8 mouse cellular contexts compared by ENCODE assay signal in genomic region chr2:170185137-170185837, GRCm38 (mm10). TPM values are rescaled to one million over a fixed set of nuclear protein-coding genes. Genes with fewer than 3 reads are reported as not detected.
DNase-seq lines count a peak whose midpoint lies in the region; ATAC-seq and TF ChIP-seq lines count a peak whose summit lies in the region.

No protein-coding gene starts in this region.

- 59% methylated on average over 4 of the region's 4 CpGs for WGBS in heart, embryonic 13.5 days
- WGBS in hindbrain, embryonic 12.5 days: 67% methylated on average over 4 of the region's 4 CpGs
- WGBS in midbrain, embryonic 10.5 days: 75% methylated on average over 4 of the region's 4 CpGs

- peak overlapping the region; percentile 76 for H3K4me2 ChIP-seq in heart, embryonic 13.5 days
- H3K4me2 ChIP-seq in hindbrain, embryonic 12.5 days (replicated peaks): peak overlapping the region; percentile 68

- TF ChIP-seq CTCF in G1E (IDR thresholded peaks at IDR 0.05; ENCODE audit: low read depth, low read length): no peak

- no peaks in the 10 kb centered on the region for H3K27me3 ChIP-seq in heart, embryonic 13.5 days (replicated peaks)
- no peaks in the 10 kb centered on the region for H3K27me3 ChIP-seq in G1E (ENCODE audit: insufficient read depth, low read length)
- no peaks in the 10 kb centered on the region for H3K27me3 ChIP-seq in hindbrain, embryonic 12.5 days
- 0 out of 2 replicates have a peak, but pooled peaks cover 6% of the 10 kb centered on the region for H3K27me3 ChIP-seq in midbrain, embryonic 10.5 days (ENCODE audit: low read depth, poor library complexity, severe bottlenecking)

- peak overlapping the region; percentile 43; the same call in 1 of the 2 replicates for H3K27ac ChIP-seq in heart, embryonic 13.5 days (replicated peaks)
- H3K27ac ChIP-seq in hindbrain, embryonic 12.5 days: no peak overlapping the region
- H3K27ac ChIP-seq in midbrain, embryonic 10.5 days (replicated peaks): peak overlapping the region; percentile 90

- H3K4me3 ChIP-seq in heart, embryonic 13.5 days: peak overlapping the region; percentile 59
- peak overlapping the region; percentile 73; the same call in 1 of the 2 replicates for H3K4me3 ChIP-seq in G1E (ENCODE audit: low read depth, low read length)
- peak overlapping the region; percentile 46 for H3K4me3 ChIP-seq in hindbrain, embryonic 12.5 days
- H3K4me3 ChIP-seq in midbrain, embryonic 10.5 days: peak overlapping the region; percentile 66

- H3K36me3 ChIP-seq in heart, embryonic 13.5 days: no peaks in the 10 kb centered on the region
- peaks cover 6% of the 10 kb centered on the region for H3K36me3 ChIP-seq in G1E (replicated peaks)
- H3K36me3 ChIP-seq in hindbrain, embryonic 12.5 days: no peaks in the 10 kb centered on the region
- H3K36me3 ChIP-seq in midbrain, embryonic 10.5 days: no peaks in the 10 kb centered on the region

- peaks cover 13% of the 10 kb centered on the region for H3K4me1 ChIP-seq in heart, embryonic 13.5 days
- H3K4me1 ChIP-seq in G1E (ENCODE audit: insufficient read depth, low read depth, low read length): peaks cover 38% of the 10 kb centered on the region
- peaks cover 8% of the 10 kb centered on the region; the same call in 1 of the 2 replicates for H3K4me1 ChIP-seq in hindbrain, embryonic 12.5 days
- H3K4me1 ChIP-seq in midbrain, embryonic 10.5 days: peaks cover 19% of the 10 kb centered on the region

- no peak for ATAC-seq in heart, embryonic 13.5 days (ENCODE audit: extremely low read depth, insufficient number of reproducible peaks, low FRiP score, low TSS enrichment)
- peak; percentile 18; the same call in 1 of the 2 replicates for ATAC-seq in G1E (ENCODE audit: extremely low read depth, insufficient number of reproducible peaks, low FRiP score, poor library complexity, severe bottlenecking)
- no peak for ATAC-seq in hindbrain, embryonic 12.5 days (ENCODE audit: low FRiP score)

- DNase-seq in heart, adult 18-20 months: no peak
- DNase-seq in G1E (ENCODE audit: low spot score): no peak
- DNase-seq in midbrain, embryonic 10.5 days (ENCODE audit: low spot score): no peak
- DNase-seq in cerebellum, adult 11 months: no peak
- DNase-seq in adrenal gland, adult 18-20 months (ENCODE audit: low spot score in 2 of 2): no peak
- DNase-seq in embryo, embryonic 10.5 days (ENCODE audit: low spot score): no peak

- no peaks in the 10 kb centered on the region for H3K9me3 ChIP-seq in heart, embryonic 13.5 days
- no peaks in the 10 kb centered on the region for H3K9me3 ChIP-seq in G1E (replicated peaks)
- H3K9me3 ChIP-seq in hindbrain, embryonic 12.5 days (replicated peaks): no peaks in the 10 kb centered on the region
- H3K9me3 ChIP-seq in midbrain, embryonic 10.5 days (replicated peaks): no peaks in the 10 kb centered on the region

- peak overlapping the region; percentile 83 for H3K9ac ChIP-seq in heart, embryonic 13.5 days
- H3K9ac ChIP-seq in hindbrain, embryonic 12.5 days: no peak overlapping the region

RNA-seq across cellular contexts. Expression of gene Zfp217, which starts 37.4 kb away (rescaled TPM):
- 2.4 and 3.0 TPM in 2 replicates for polyA plus RNA-seq in heart, embryonic 13.5 days (2015; fragmentation: Nextera tagmentation; extraction: Ambion mirVana)
- total RNA-seq in heart, adult 18-20 months (2021): 10 to 100 TPM in 1 of 2 experiments, 1 to 10 TPM in 1; 7.5 to 10.2 TPM
- total RNA-seq in G1E (2014; fragmentation: Nextera tagmentation) (46.0 and 65.0 TPM in 2 replicates), G1E (2017) (46.1 and 46.2 TPM in 2 replicates)
- polyA plus RNA-seq in G1E (2012): 18.7 and 22.0 TPM in 2 replicates
- polyA plus RNA-seq in hindbrain, embryonic 12.5 days (2016; fragmentation: Nextera tagmentation; extraction: Ambion mirVana): 3.7 and 3.9 TPM in 2 replicates
- 2.8 and 2.9 TPM in 2 replicates for polyA plus RNA-seq in midbrain, embryonic 10.5 days (2016; fragmentation: Nextera tagmentation; extraction: Ambion mirVana)
- 10 to 100 TPM; 20.0 to 21.7 TPM for total RNA-seq in adrenal gland, adult 18-20 months (2021)
